Mouse (Mus musculus): ENCODE measurements around the gene Fam111a. TPM values are rescaled to one million over a fixed set of nuclear protein-coding genes. Genes with fewer than 3 reads are reported as not detected.

The Fam111a gene
- 22.0 and 22.9 TPM in 2 replicates for polyA plus RNA-seq (2012; rRNA removed)

DNA sequence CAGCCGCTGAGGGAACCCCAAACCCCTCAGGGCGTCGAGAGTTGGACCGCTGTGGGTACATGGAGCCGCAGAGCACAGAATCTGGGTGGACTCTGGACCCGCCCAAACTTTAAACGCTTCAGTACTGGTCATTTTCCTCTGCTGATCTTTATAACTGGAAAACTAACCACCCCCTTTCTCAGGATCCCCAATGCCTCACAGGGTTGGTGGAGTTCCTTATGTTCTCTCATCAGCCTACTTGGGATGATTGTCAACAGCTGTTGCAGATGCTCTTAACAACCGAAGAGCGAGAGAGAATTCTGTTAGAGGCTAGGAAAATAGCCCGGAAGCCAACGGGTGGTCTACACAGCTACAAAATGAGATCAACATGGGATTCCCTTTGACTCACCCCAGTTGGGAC lies at the start of gene Fam111a:
Fam111a (plus strand) TSS at position 301 of the 400 bp plus-strand sequence.

DNA sequence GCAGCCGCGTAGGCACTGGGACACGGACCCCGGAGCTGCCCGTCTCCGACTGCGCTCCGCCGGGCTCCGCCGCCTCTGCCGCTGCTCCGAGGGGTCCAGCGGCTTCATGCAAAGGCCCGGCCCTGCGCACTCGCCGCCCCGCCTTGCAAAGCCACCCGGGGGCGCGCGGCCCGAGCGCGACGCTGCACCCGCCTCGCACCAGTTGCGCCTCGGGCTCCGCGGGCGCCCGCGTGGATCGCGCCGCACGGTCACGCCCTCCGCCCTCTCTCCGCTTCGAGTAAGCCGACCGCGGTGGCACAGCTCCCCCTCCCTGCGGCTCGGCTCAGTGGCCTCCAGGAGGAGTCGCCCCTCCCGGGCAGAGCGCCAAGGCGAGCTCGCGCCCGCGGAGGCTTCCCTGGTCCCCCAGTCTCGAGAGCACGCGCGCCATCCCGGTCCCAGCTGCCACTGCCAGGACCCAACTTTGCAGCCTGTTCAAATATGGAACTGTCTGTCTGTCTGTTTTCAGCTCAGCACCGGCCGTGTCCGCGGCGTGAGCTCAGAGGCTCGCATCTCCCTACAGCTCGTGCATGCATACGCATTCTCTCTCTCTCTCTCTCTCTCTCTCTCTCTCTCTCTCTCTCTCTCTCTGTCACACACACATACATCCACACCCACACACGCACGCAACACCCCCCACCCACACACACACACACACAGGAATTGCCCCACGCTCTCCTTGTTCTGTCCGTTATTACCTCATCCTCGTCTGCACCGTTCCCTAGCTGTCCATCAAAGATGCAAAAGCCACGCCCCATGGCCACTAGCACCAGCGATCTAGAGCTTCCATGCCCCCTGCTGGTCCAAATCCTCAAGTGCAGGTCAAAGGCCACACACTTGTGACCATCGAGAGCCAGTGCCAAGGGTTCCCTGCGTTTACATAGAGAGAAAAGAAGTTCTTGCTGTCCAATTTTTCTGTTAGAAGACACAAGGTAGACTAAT lies 43.9 kb upstream of the Fam111a start, which contains the start of gene Dtx4:
Dtx4 (minus strand) TSS at position 85 of the 978 bp plus-strand sequence.

DNA sequence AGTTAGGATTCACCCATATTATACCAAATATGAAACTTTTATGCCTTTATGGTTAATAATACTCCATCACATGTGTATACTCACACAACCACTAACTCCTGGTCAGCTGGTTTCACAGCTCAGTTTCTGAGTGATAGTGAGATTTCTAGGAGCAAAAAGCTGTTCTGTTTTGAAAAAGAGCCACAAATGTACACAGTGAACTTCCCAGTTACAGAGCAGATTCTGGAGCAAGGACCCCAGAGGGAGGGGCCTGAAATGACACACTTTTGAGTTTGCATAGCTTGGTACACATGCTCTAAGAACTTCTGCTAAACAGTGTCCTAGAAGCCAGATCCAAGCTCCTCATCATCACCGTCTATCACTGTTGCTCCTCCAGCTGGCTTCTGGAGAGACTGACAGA lies 54.1 kb downstream of the Fam111a start, which contains the start of gene Gm4952:
Gm4952 (plus strand) TSS at position 301 of the 400 bp plus-strand sequence.

DNA sequence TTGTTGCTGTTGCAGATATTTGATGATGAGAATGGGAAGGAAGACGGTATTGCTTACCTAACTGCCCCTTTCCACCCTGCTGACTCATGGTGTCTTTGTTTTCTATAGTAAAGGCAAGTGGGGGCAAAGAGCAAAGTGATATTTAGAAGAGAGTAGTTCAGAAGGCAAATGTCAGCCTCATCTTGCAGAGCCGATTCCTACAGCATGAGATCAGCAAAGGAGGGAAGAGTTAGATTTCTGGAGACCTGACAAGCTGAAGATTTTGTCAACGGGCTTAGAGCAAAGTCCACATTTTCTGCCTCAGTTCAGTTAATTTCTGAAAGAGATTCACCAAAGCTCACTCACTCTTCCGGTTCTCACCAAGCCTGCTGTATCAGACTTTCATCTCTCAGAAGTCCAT lies 87.6 kb downstream of the Fam111a start, which contains the start of gene Glyat:
Glyat (plus strand) TSS at position 133 of the 400 bp plus-strand sequence.

Other genes starting within 250 kb of the Fam111a start
- not detected in 2 replicates for gene Olfr1436, start 246.6 kb upstream of the Fam111a start, polyA plus RNA-seq (2012; rRNA removed)
- not detected in 2 replicates for gene Olfr1437, start 220.6 kb upstream of the Fam111a start, polyA plus RNA-seq (2012; rRNA removed)
- not detected in 2 replicates for gene Olfr1438-ps1, start 209.8 kb upstream of the Fam111a start, polyA plus RNA-seq (2012; rRNA removed)
- not detected in 2 replicates for gene Olfr1440, start 158.5 kb upstream of the Fam111a start, polyA plus RNA-seq (2012; rRNA removed)
- not detected in 2 replicates for gene Olfr1441, start 128.3 kb upstream of the Fam111a start, polyA plus RNA-seq (2012; rRNA removed)
- not detected in 2 replicates for gene Pfpl, start 117.8 kb upstream of the Fam111a start, polyA plus RNA-seq (2012; rRNA removed)
- gene Mpeg1, start 85.0 kb upstream of the Fam111a start, polyA plus RNA-seq (2012; rRNA removed): 5.2 and 8.0 TPM in 2 replicates
- 1.4 and 1.5 TPM in 2 replicates for gene Dtx4, start 44.3 kb upstream of the Fam111a start, polyA plus RNA-seq (2012; rRNA removed)
- gene Gm4952, start 54.2 kb downstream of the Fam111a start, polyA plus RNA-seq (2012; rRNA removed): 1.4 and 2.0 TPM in 2 replicates
- gene Glyat, start 87.6 kb downstream of the Fam111a start, polyA plus RNA-seq (2012; rRNA removed): 0.16 and 0.18 TPM in 2 replicates
- not detected in 2 replicates for gene Olfr1442, start 124.7 kb downstream of the Fam111a start, polyA plus RNA-seq (2012; rRNA removed)
- not detected in 2 replicates for gene Olfr1443, start 132.4 kb downstream of the Fam111a start, polyA plus RNA-seq (2012; rRNA removed)
- gene Keg1, start 150.0 kb downstream of the Fam111a start, polyA plus RNA-seq (2012; rRNA removed): 1.8 and 2.5 TPM in 2 replicates
- 1.8 and 2.0 TPM in 2 replicates for gene Cntf, start 219.9 kb downstream of the Fam111a start, polyA plus RNA-seq (2012; rRNA removed)

Measured in liver, embryonic 14 days (tissue).